Mouse (Mus musculus): Measurements from ENCODE around the gene Zfp948.

The Zfp948 gene

GRCm38 (mm10) chr17:21566728-21567349, at the start of gene Zfp948:
TSS of gene Zfp948 (plus strand) at chr17:21567008.
- DNase-seq (ENCODE audit: low spot score): peak; percentile 59

- DNase-seq (ENCODE audit: low spot score): no peak
Measured at GRCm38 (mm10) chr17:21517130-21517671, 49.6 kb upstream of the Zfp948 start.

GRCm38 (mm10) chr17:21526270-21526669, 40.5 kb upstream of the Zfp948 start:
- no peak for DNase-seq (ENCODE audit: low spot score)

GRCm38 (mm10) chr17:21530645-21531330, 36.0 kb upstream of the Zfp948 start:
- DNase-seq (ENCODE audit: low spot score): no peak

- DNase-seq (ENCODE audit: low spot score): no peak
Measured at GRCm38 (mm10) chr17:21531621-21532020, 35.2 kb upstream of the Zfp948 start.

- DNase-seq (ENCODE audit: low spot score): peak; percentile 60
Measured at GRCm38 (mm10) chr17:21532101-21532951, 34.5 kb upstream of the Zfp948 start.

GRCm38 (mm10) chr17:21533961-21534360, 32.8 kb upstream of the Zfp948 start:
- DNase-seq (ENCODE audit: low spot score): no peak

GRCm38 (mm10) chr17:21534460-21535095, 32.2 kb upstream of the Zfp948 start:
- no peak for DNase-seq (ENCODE audit: low spot score)

GRCm38 (mm10) chr17:21535096-21536001, 31.5 kb upstream of the Zfp948 start, which contains the start of gene Zfp52:
TSS of gene Zfp52 (plus strand) at chr17:21535539.
- DNase-seq (ENCODE audit: low spot score): no peak

- no peak for DNase-seq (ENCODE audit: low spot score)
Measured at GRCm38 (mm10) chr17:21536096-21536495, 30.7 kb upstream of the Zfp948 start.

- DNase-seq (ENCODE audit: low spot score): no peak
Measured at GRCm38 (mm10) chr17:21536676-21537075, 30.1 kb upstream of the Zfp948 start.

- DNase-seq (ENCODE audit: low spot score): no peak
Measured at GRCm38 (mm10) chr17:21557831-21558230, 9.0 kb upstream of the Zfp948 start.

GRCm38 (mm10) chr17:21566220-21566619, 588 bp upstream of the Zfp948 start:
- no peak for DNase-seq (ENCODE audit: low spot score)

- DNase-seq (ENCODE audit: low spot score): no peak
Measured at GRCm38 (mm10) chr17:21567696-21568095, 888 bp downstream of the Zfp948 start.

- DNase-seq (ENCODE audit: low spot score): no peak
Measured at GRCm38 (mm10) chr17:21579080-21579479, 12.3 kb downstream of the Zfp948 start.

GRCm38 (mm10) chr17:21579493-21580175, 12.8 kb downstream of the Zfp948 start:
- DNase-seq (ENCODE audit: low spot score): no peak

GRCm38 (mm10) chr17:21585521-21585920, 18.7 kb downstream of the Zfp948 start:
- no peak for DNase-seq (ENCODE audit: low spot score)

- no peak for DNase-seq (ENCODE audit: low spot score)
Measured at GRCm38 (mm10) chr17:21616356-21616755, 49.5 kb downstream of the Zfp948 start.

- no peak for DNase-seq (ENCODE audit: low spot score)
Measured at GRCm38 (mm10) chr17:21617352-21617751, 50.5 kb downstream of the Zfp948 start.

- no peak for DNase-seq (ENCODE audit: low spot score)
Measured at GRCm38 (mm10) chr17:21623647-21624046, 56.8 kb downstream of the Zfp948 start.

Measured in ovary, postnatal 10 days (tissue).